Mouse (Mus musculus) heart, adult 2 months (tissue): ENCODE results near the gene Axin1.

Experiments
- CTCF ChIP-seq: fragments of 200-600 bp; IDR thresholded peaks from 2 replicates; pipeline ENCODE4 v1.8.1; 2022; ENCODE audit warnings: antibody characterized with exemption, mild to moderate bottlenecking, moderate library complexity
- EP300 ChIP-seq: fragments of 200-500 bp; IDR thresholded peaks from 2 replicates; pipeline ENCODE4 v1.6.1; 2011; ENCODE audit warnings: low read depth, low read length, control low read depth; ENCODE audit not compliant: insufficient read depth
- POLR2A ChIP-seq: fragments of 200-500 bp; IDR thresholded peaks from 2 replicates; pipeline ENCODE4 v1.6.1; 2011; ENCODE audit warnings: mild to moderate bottlenecking, low read depth, low read length, control low read depth; ENCODE audit not compliant: insufficient read depth

- TF ChIP-seq EP300 (no peak), POLR2A (no peak), CTCF (no peak)
Observed at GRCm38 (mm10) chr17:26203321-26203811, 64.9 kb downstream of the Axin1 start.
